Mouse (Mus musculus): Measurements from ENCODE around the gene Adra2c.

Gene Adra2c

DNA sequence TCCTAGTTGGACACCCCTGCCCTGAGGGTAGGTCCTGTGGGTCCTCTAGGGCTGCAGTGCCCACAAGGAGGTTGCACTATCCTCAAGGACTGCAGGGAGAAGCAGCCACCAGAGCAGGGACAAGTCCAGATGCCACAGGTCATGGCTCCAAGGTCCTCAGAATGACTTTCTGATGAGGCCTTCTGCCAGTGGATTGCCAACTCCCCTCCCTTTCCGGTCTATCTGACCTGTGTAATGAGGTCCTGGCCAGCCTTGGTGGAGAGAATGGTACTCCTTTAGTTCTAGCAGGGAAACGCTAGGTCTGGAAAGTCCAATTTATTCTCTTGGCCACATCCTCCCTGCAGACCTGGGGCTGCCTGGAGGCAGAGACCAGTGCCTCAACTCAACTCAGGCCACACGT, at the start of gene Adra2c:
Adra2c (plus strand) TSS at position 301 of the 400 bp plus-strand sequence.
- DNase-seq (ENCODE audit: low spot score in 2 of 2) = no peak

- no peak for DNase-seq (ENCODE audit: low spot score in 2 of 2)
Measured at GRCm38 (mm10) chr5:35233142-35233541, 45.0 kb upstream of the Adra2c start.

DNA sequence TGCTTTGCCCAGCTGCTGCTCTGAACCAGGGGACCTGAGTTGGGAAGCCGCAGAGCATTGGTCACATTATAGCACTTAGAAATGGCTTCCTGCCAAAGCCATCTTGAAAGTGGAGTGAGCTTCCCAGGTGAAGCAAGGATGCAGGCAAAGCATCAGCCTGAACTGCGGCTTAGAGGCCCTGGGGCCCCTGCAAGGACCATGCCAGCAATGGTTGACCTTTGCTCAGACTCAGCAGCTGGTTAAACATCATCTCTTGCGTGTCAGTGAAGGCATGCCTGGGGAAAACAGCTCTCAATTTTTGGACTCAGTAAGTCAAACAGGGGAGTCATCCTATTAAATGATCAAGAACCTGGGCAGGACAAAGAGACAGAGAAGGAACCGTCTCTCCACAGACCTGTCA, 40.4 kb upstream of the Adra2c start:
- no peak for DNase-seq (ENCODE audit: low spot score in 2 of 2)

GRCm38 (mm10) chr5:35238627-35239026, 39.5 kb upstream of the Adra2c start:
- DNase-seq (ENCODE audit: low spot score in 2 of 2) = no peak

DNA sequence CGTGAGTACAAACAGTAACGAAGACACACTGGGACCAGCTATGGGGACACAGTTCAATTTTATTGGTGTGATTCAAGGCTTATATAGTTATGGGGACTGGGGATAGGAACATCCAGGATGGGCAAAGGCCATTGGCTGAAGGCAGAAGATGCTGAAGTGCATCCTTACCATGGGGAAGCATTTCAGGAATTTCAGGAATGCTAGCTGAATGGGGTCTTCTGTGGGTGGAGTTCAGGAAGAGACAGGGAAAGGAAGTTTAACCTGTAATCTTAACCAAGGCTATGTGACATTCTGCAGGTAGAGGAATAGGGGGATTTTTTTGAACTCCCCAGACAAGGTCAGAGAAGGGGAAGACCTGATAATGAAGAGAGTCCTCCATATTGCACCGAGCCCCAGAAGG, 36.6 kb upstream of the Adra2c start:
- DNase-seq (ENCODE audit: low spot score in 2 of 2) = no peak

- no peak for DNase-seq (ENCODE audit: low spot score in 2 of 2)
Measured at GRCm38 (mm10) chr5:35244204-35244603, 33.9 kb upstream of the Adra2c start.

DNA sequence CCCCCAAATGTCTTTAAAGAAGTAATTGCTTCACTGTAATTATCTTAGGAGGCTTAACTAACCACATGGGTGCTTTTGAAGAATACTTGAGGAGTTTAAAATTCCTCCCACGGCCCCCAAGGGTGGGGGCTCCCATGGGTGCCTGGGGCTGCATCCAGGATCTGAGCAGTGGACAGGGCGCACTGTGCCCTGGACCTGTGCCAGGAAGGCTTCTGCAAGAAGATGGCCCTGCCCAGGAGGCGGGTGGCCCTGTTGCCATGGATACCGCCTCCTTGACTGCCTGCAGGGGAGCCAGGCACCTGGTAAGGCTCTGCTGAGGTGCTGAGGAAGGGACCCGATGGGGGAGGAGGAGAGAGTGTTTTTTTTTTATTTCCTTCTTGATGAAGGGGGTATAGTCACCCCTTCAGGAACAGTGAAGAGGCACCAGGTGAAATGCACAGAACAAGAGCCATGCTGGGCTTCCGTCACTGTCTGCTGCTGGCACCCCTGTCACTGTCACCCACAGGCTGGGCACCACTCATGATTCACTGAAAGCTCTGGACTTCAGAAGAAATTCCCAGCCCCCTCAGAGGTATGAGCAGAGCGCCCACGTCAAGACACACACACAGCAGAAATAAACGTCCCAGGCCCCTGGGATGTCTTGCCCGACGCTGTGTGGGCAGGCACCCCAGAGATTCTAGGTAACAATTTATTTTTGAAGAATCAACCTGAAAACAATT, 32.4 kb upstream of the Adra2c start:
- no peak for DNase-seq (ENCODE audit: low spot score in 2 of 2)

- DNase-seq (ENCODE audit: low spot score in 2 of 2) = no peak
Measured at GRCm38 (mm10) chr5:35254964-35255716, 23.0 kb upstream of the Adra2c start.

- DNase-seq (ENCODE audit: low spot score in 2 of 2) = no peak
Measured at GRCm38 (mm10) chr5:35263716-35264115, 14.4 kb upstream of the Adra2c start.

GRCm38 (mm10) chr5:35267486-35267885, 10.6 kb upstream of the Adra2c start:
- no peak for DNase-seq (ENCODE audit: low spot score in 2 of 2)

DNA sequence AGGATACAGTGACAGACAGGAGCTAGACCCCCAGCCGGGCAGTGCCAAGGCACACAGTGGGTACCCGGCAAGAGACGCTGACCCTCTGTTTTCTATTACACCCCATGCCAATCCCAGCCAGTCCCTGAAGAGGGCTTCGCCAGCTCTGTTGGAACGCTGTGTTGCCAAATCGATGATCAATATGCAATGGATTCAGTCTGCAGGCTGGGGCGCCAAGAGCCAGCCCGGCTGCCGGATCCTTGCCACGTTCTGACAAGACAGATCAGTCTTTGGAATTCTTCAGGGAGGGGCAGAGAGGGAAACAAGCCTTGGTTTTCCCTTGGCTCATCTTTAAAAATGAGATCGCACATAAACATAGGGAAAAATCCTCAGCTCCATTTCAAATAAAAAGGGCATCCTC, 2.8 kb upstream of the Adra2c start:
- no peak for DNase-seq (ENCODE audit: low spot score in 2 of 2)

DNA sequence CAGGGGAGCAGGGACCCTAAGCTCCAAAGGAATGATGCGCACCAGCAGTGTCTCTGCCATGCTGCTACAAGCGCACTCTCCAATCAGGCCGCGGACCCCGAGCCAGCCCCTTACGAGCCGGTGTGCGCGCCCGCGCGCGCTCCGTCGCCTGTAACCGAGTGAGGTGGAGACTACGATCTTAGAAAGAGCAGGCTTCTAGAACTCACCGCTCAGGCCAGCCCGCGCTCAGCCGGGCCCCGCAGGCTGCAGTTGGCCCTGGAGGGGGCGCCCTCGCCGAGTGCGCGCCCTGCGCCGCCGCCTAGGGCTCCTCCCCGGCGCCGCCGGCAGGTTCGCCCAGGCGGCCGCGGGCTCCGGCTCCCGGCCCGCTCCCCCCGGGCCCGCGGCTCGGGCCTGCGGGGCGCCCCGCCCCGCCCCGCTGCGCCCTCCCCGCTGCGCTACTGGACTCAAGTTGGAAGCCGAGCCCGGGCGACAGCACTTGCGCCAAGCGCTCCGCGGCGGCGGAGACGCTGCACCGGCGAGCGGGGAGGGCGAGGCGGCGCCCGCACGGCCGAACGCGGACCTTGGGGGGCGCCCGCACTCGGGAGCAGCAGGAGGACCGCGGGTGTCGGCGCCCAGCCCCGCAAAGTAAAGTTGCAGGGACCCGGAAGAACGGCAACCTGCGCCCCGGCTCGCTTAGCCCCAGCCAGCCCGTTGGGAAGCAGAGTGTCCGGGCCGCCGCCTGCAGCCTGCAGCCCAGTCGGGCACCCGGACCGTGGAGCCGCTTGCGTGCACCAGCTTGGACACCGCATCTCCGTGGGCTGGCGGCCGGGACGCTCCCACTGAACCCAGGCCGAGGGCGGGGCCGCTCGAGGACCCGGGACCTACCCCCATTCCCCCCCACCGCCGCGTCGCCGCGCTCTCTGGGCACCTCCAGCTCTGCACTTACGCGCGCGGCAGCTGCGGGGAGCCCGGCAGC, 899 bp downstream of the Adra2c start:
- DNase-seq (ENCODE audit: low spot score in 2 of 2) = peak in 1 of 2 experiments; percentile 65

GRCm38 (mm10) chr5:35279696-35280001, 1.5 kb downstream of the Adra2c start:
- DNase-seq (ENCODE audit: low spot score in 2 of 2) = no peak

DNA sequence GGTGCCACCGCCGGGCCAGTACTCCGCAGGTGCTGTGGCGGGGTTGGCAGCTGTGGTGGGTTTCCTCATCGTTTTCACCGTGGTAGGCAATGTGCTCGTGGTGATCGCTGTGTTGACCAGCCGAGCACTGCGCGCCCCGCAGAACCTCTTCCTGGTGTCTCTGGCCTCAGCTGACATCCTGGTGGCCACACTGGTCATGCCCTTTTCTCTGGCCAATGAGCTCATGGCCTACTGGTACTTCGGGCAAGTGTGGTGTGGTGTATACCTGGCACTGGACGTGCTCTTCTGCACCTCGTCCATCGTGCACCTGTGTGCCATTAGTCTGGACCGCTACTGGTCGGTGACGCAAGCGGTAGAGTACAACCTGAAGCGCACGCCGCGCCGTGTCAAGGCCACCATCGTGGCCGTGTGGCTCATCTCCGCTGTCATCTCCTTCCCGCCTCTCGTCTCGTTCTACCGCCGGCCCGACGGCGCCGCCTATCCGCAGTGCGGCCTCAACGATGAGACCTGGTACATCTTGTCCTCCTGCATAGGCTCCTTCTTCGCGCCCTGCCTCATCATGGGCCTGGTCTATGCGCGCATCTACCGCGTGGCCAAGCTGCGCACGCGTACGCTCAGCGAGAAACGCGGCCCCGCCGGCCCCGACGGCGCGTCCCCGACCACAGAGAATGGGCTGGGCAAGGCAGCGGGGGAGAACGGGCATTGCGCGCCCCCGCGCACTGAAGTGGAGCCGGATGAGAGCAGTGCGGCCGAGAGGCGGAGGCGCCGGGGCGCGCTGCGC, 2.1 kb downstream of the Adra2c start:
- peak in 1 of 2 experiments; percentile 67 for DNase-seq (ENCODE audit: low spot score in 2 of 2)

DNA sequence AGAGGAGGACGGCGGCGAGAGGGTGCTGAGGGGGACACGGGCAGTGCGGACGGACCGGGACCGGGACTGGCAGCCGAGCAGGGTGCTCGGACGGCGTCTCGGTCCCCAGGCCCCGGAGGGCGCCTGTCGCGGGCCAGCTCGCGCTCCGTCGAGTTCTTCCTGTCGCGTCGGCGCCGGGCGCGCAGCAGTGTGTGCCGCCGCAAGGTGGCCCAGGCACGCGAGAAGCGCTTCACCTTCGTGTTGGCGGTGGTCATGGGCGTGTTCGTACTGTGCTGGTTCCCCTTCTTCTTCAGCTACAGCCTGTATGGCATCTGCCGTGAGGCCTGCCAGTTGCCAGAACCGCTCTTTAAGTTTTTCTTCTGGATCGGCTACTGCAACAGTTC, 2.7 kb downstream of the Adra2c start:
- DNase-seq (ENCODE audit: low spot score in 2 of 2) = no peak

DNA sequence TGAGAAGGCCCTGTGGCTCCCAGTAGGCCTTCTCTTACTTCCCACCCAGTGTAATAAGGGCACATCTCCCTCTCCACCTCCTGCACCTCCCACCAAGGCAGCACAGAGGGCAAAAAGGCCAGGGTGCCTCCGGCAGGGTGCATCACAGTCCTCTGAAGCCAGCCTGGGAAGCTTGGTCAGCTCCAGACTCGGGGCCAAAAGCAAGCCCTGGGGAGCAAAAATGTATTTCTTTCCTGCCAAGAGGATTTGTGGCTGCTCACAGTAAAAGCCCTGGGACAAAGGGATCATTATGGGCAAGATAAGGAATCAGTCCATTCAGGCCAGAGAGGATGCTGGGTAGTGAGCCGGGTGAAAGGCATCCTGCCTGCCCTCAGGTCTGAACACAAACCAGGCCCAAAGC, 7.2 kb downstream of the Adra2c start:
- no peak for DNase-seq (ENCODE audit: low spot score in 2 of 2)

- no peak for DNase-seq (ENCODE audit: low spot score in 2 of 2)
Measured at GRCm38 (mm10) chr5:35286190-35286589, 8.1 kb downstream of the Adra2c start.

GRCm38 (mm10) chr5:35299621-35300020, 21.5 kb downstream of the Adra2c start:
- DNase-seq (ENCODE audit: low spot score in 2 of 2) = peak in 1 of 2 experiments; percentile 67

GRCm38 (mm10) chr5:35304191-35304590, 26.1 kb downstream of the Adra2c start:
- no peak for DNase-seq (ENCODE audit: low spot score in 2 of 2)

DNA sequence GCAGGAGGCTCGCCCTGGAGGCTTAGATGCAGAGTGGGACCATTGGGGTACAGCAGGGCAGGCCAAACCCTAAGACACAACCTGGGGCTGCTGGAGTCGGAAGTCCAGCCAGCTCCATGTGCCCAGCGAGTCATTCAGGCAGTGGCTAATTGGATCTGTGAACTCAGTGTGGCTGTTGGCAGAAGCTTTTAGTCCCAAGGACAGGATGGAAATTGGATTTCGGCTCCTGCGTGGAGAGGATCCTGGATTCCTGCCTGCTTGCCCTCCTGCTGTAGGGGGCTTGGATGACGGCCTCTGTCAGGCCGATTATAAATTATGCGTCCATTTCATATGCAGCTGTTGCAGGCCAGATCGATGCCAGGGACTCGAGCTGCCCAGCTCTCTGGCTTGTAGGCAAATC, 27.2 kb downstream of the Adra2c start:
- no peak for DNase-seq (ENCODE audit: low spot score in 2 of 2)

DNA sequence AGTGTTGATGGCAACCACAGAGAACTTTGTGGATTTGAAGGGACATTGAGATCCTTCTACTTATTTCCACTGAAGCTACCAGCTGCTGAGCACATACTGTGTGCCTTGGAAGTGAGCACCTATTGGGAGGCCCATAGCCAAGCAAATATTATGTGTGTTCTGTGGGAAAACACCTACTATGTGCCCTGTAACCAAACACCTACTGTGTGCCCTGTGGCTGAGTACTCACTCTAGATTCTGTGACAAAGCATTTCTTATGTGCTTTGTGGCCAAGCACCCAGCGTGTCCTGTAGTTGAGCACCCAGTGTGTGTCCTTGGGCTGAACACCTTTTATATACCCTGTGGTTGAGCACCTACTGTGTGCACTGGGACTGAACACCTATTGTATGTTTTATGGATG, 28.6 kb downstream of the Adra2c start:
- no peak for DNase-seq (ENCODE audit: low spot score in 2 of 2)

DNA sequence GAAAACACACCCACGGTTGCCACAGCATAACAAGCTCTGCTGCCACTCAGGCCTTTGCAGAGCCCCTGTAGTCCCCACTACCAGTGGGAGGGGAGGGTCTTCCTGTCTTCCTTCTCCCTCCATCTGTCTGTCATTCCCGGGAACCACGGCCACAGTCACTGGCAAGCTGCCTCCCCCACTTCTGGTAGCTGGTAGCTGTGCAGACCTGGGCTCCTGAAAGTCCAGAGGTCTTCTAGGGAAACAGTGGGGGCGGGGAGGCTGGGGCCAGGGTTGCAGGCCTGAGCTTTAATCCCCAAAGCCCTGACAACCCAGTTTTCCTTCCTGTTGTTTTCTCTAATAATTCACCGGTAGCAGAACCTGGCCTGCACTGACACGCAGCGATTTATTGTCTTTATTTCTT, 31.7 kb downstream of the Adra2c start:
- DNase-seq (ENCODE audit: low spot score in 2 of 2) = no peak
